Mouse (Mus musculus): ENCODE data around the gene Itgb6.

- TF ChIP-seq CTCF (conservative IDR thresholded peaks at IDR 0.05; ENCODE audit: low read length) (no peak), POU5F1 (IDR thresholded peaks at IDR 0.05; ENCODE audit: borderline replicate concordance, low read length) (no peak)
These were observed 21.5 kb downstream of the Itgb6 start for GRCm38 (mm10) chr2:60700956-60701355.
